ENCODE assay signal across 28 mouse cellular contexts in the genomic region with DNA sequence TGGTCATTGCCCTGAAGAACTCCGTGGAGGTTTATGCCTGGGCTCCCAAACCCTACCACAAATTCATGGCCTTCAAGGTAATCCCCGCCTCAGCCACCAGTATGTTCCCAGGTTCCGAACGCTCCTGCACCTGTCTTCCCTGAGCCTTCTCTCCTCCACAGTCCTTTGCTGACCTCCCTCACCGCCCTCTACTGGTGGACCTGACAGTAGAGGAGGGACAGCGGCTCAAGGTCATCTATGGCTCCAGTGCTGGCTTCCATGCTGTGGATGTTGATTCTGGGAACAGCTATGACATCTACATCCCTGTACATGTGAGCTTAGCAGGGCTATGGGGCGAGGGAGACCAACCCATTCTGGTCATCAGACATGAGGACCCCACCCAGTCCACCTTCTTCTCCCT. TPM values are rescaled to one million over a fixed set of nuclear protein-coding genes. Genes with fewer than 3 reads are reported as not detected.
DNase-seq lines count a peak whose midpoint lies in the region; ATAC-seq and TF ChIP-seq lines count a peak whose summit lies in the region.
"Had no signal": no experiment of that assay in that cellular context is flagged by ENCODE, and none has a peak within 500 bp of the region (broad histone marks: within the 10 kb centered on the region; RNA-seq: fewer than 3 reads in every experiment).

No protein-coding gene starts in this region.

- 89% methylated on average over 7 of the region's 7 CpGs for WGBS in heart, adult 2 months
- WGBS in midbrain, postnatal 0 days = 76% methylated on average over 7 of the region's 7 CpGs
- 78% methylated on average over 7 of the region's 7 CpGs for WGBS in midbrain, embryonic 11.5 days

- TF ChIP-seq EP300 in heart, adult 2 months (IDR thresholded peaks at IDR 0.05; ENCODE audit: insufficient read depth, low read depth, low read length) = no peak

- H3K9ac ChIP-seq in heart, adult 2 months (ENCODE audit: low read depth, low read length) = no peak overlapping the region
- no peak overlapping the region for H3K9ac ChIP-seq in midbrain, postnatal 0 days (replicated peaks; ENCODE audit: low read length, poor library complexity, severe bottlenecking)
- no peak overlapping the region for H3K9ac ChIP-seq in midbrain, embryonic 11.5 days (ENCODE audit: low read length)
- H3K9ac ChIP-seq: kidney, embryonic 15.5 days; limb, embryonic 15.5 days had no signal

- peaks cover 3% of the 10 kb centered on the region for H3K4me1 ChIP-seq in heart, adult 2 months (ENCODE audit: control insufficient read depth, insufficient read depth, low read length)
- no peaks in the 10 kb centered on the region for H3K4me1 ChIP-seq in midbrain, postnatal 0 days (ENCODE audit: insufficient read depth, low read length)
- peaks cover 9% of the 10 kb centered on the region; the same call in 1 of the 2 replicates for H3K4me1 ChIP-seq in midbrain, embryonic 11.5 days (ENCODE audit: control insufficient read depth, insufficient read depth, low read length)

- no peaks in the 10 kb centered on the region for H3K79me2 ChIP-seq in heart, adult 2 months (replicated peaks; ENCODE audit: control insufficient read depth, insufficient read depth, low read length)

- H3K27me3 ChIP-seq in heart, adult 2 months (ENCODE audit: control insufficient read depth, insufficient read depth, low read length) = no peaks in the 10 kb centered on the region
- no peaks in the 10 kb centered on the region for H3K27me3 ChIP-seq in midbrain, postnatal 0 days (ENCODE audit: insufficient read depth, low read length)
- peaks cover 3% of the 10 kb centered on the region for H3K27me3 ChIP-seq in midbrain, embryonic 11.5 days (ENCODE audit: control insufficient read depth, insufficient read depth, low read length)
- H3K27me3 ChIP-seq: kidney, embryonic 15.5 days; limb, embryonic 15.5 days had no signal

- no peak overlapping the region for H3K4me3 ChIP-seq in heart, adult 2 months
- no peak overlapping the region for H3K4me3 ChIP-seq in left cerebral cortex, adult 2 months
- no peak overlapping the region for H3K4me3 ChIP-seq in midbrain, postnatal 0 days (ENCODE audit: low read depth, low read length)
- no peak overlapping the region for H3K4me3 ChIP-seq in midbrain, embryonic 11.5 days (ENCODE audit: low read depth, low read length)
- H3K4me3 ChIP-seq: kidney, embryonic 15.5 days; limb, embryonic 15.5 days had no signal

- no peak for TF ChIP-seq POLR2A in heart, adult 2 months (IDR thresholded peaks at IDR 0.05; ENCODE audit: insufficient read depth, low read depth, low read length)

- peak; percentile 30; the same call in 1 of the 2 replicates for TF ChIP-seq CTCF in heart, adult 2 months (IDR thresholded peaks at IDR 0.05)
- TF ChIP-seq CTCF in left cerebral cortex, adult 2 months (IDR thresholded peaks at IDR 0.05) = peak; percentile 8; the same call in 1 of the 2 replicates
- peak; percentile 51 for TF ChIP-seq CTCF in midbrain, postnatal 0 days (IDR thresholded peaks at IDR 0.05)

- no peak overlapping the region for H3K4me2 ChIP-seq in midbrain, postnatal 0 days (ENCODE audit: low read depth, low read length, poor library complexity, severe bottlenecking)
- no peak overlapping the region for H3K4me2 ChIP-seq in midbrain, embryonic 11.5 days
- H3K4me2 ChIP-seq: kidney, embryonic 15.5 days; limb, embryonic 15.5 days had no signal

- intact Hi-C loops in heart, adult 2 months (cut with DNase I) = no loop called here
- intact Hi-C loops in left cerebral cortex, adult 2 months (cut with DNase I) = no loop called here
- intact Hi-C loops in left cerebral cortex, postnatal 36 days (cut with DNase I) = no loop called here

- H3K9me3 ChIP-seq in midbrain, postnatal 0 days (ENCODE audit: low read length) = no peaks in the 10 kb centered on the region
- no peaks in the 10 kb centered on the region for H3K9me3 ChIP-seq in midbrain, embryonic 11.5 days (ENCODE audit: control insufficient read depth, low read length)
- H3K9me3 ChIP-seq: kidney, embryonic 15.5 days; limb, embryonic 15.5 days had no signal

- no peak overlapping the region for H3K27ac ChIP-seq in heart, adult 2 months
- no peak overlapping the region for H3K27ac ChIP-seq in left cerebral cortex, adult 2 months
- no peak overlapping the region for H3K27ac ChIP-seq in midbrain, postnatal 0 days (ENCODE audit: low read depth, low read length)
- H3K27ac ChIP-seq in midbrain, embryonic 11.5 days (ENCODE audit: low read depth, low read length) = no peak overlapping the region
- H3K27ac ChIP-seq: hindbrain, postnatal 0 days; kidney, embryonic 15.5 days; limb, embryonic 15.5 days had no signal

- DNase-seq in heart, adult 2 months = no peak
- DNase-seq in heart, adult 18-20 months = no peak
- DNase-seq in left cerebral cortex, adult 2 months (ENCODE audit: extremely low spot score in 1 of 2, low spot score in 2 of 2) = no peak
- DNase-seq in left cerebral cortex, postnatal 36 days (ENCODE audit: low spot score in 2 of 2) = no peak
- no peak for DNase-seq in midbrain, postnatal 0 days (ENCODE audit: low spot score)
- no peak for DNase-seq in midbrain, embryonic 11.5 days (ENCODE audit: low spot score, missing footprints)
- no peak for DNase-seq in ovary, postnatal 14 days (ENCODE audit: low spot score)
- DNase-seq in yolk sac, embryonic 10.5 days (ENCODE audit: low spot score) = no peak
- DNase-seq: adrenal gland, adult 8-10 months; cerebellum, adult 11 months; heart, postnatal 4 days; layer of hippocampus, postnatal 36 days; right cerebral cortex, postnatal 25 days; thymus, adult 2 months had no signal

- ATAC-seq in midbrain, postnatal 0 days (ENCODE audit: low FRiP score) = no peak
- no peak for ATAC-seq in midbrain, embryonic 11.5 days (ENCODE audit: low FRiP score)
- ATAC-seq: hindbrain, postnatal 0 days; midbrain, embryonic 16.5 days had no signal

- no peaks in the 10 kb centered on the region for H3K36me3 ChIP-seq in heart, adult 2 months (ENCODE audit: control insufficient read depth, insufficient read depth, low read length)
- peaks cover 52% of the 10 kb centered on the region for H3K36me3 ChIP-seq in midbrain, postnatal 0 days (ENCODE audit: insufficient read depth, low read length)
- peaks cover 14% of the 10 kb centered on the region for H3K36me3 ChIP-seq in midbrain, embryonic 11.5 days (ENCODE audit: control insufficient read depth, insufficient read depth, low read length)

RNA-seq across cellular contexts. Expression of a gene that starts 3.1 kb away (rescaled TPM):
- total RNA-seq in heart, adult 2 months (2021) = not detected
- polyA plus RNA-seq in heart, adult 2 months (2012; rRNA removed) = 0.31 TPM in 1 of 2 replicates, not detected in the other
- not detected for total RNA-seq in heart, adult 18-20 months (2021)
- total RNA-seq in left cerebral cortex, adult 2 months (2021) = under 1 TPM; 0.61 TPM
- total RNA-seq in left cerebral cortex, postnatal 36 days (2021) = not detected
- total RNA-seq in midbrain, postnatal 0 days (2014; rRNA removed) = not detected in 2 replicates
- polyA plus RNA-seq in midbrain, postnatal 0 days (2015; fragmentation: Nextera tagmentation; extraction: Ambion mirVana) = not detected in 2 replicates
- polyA plus RNA-seq in midbrain, embryonic 11.5 days (2014; fragmentation: Nextera tagmentation; extraction: Ambion mirVana) = not detected in 2 replicates
- total RNA-seq: adrenal gland, adult 8-10 months; gastrocnemius, adult 18-20 months; granulocyte monocyte progenitor cell, adult 5-6 weeks; heart, postnatal 4 days; hindbrain, postnatal 0 days; left cerebral cortex, postnatal 25 days; megakaryocyte-erythroid progenitor cell, adult 5-6 weeks; neutrophil, adult 5-6 weeks had no signal
- polyA plus RNA-seq: embryonic facial prominence, embryonic 14.5 days; heart, embryonic 14.5 days; hindbrain, postnatal 0 days; kidney, embryonic 15.5 days; limb, embryonic 15.5 days; lung, embryonic 16.5 days; midbrain, embryonic 16.5 days; spleen, adult 2 months; stomach, embryonic 14.5 days had no signal

RNA-seq across cellular contexts. Expression of a gene that starts 6.5 kb away (rescaled TPM):
- not detected for total RNA-seq in heart, adult 2 months (2021)
- polyA plus RNA-seq in heart, adult 2 months (2012; rRNA removed) = not detected in 2 replicates
- not detected for total RNA-seq in heart, adult 18-20 months (2021)
- not detected for total RNA-seq in left cerebral cortex, adult 2 months (2021)
- total RNA-seq in left cerebral cortex, postnatal 36 days (2021) = not detected
- total RNA-seq in midbrain, postnatal 0 days (2014; rRNA removed) = not detected in 2 replicates
- polyA plus RNA-seq in midbrain, postnatal 0 days (2015; fragmentation: Nextera tagmentation; extraction: Ambion mirVana) = 0.78 and 1.1 TPM in 2 replicates
- not detected in 2 replicates for polyA plus RNA-seq in midbrain, embryonic 11.5 days (2014; fragmentation: Nextera tagmentation; extraction: Ambion mirVana)
- total RNA-seq: adrenal gland, adult 8-10 months; granulocyte monocyte progenitor cell, adult 5-6 weeks; heart, postnatal 4 days; layer of hippocampus, postnatal 36 days; left cerebral cortex, postnatal 25 days had no signal
- polyA plus RNA-seq: heart, embryonic 14.5 days; limb, embryonic 15.5 days; midbrain, embryonic 16.5 days; stomach, embryonic 14.5 days had no signal

RNA-seq across cellular contexts. Expression of a gene that starts 26.4 kb away (rescaled TPM):
- under 1 TPM; 0.34 to 0.98 TPM for total RNA-seq in heart, adult 2 months (2021)
- 0.29 and 0.59 TPM in 2 replicates for polyA plus RNA-seq in heart, adult 2 months (2012; rRNA removed)
- total RNA-seq in heart, adult 18-20 months (2021) = under 1 TPM; 0.21 to 0.35 TPM
- total RNA-seq in left cerebral cortex, adult 2 months (2021) = not detected
- not detected for total RNA-seq in left cerebral cortex, postnatal 36 days (2021)
- not detected in 2 replicates for total RNA-seq in midbrain, postnatal 0 days (2014; rRNA removed)
- polyA plus RNA-seq in midbrain, postnatal 0 days (2015; fragmentation: Nextera tagmentation; extraction: Ambion mirVana) = 0.16 and 0.29 TPM in 2 replicates
- polyA plus RNA-seq in midbrain, embryonic 11.5 days (2014; fragmentation: Nextera tagmentation; extraction: Ambion mirVana) = 0.61 and 0.81 TPM in 2 replicates
- total RNA-seq: adrenal gland, adult 8-10 months; granulocyte monocyte progenitor cell, adult 5-6 weeks; hindbrain, postnatal 0 days; layer of hippocampus, postnatal 36 days; left cerebral cortex, postnatal 25 days had no signal

RNA-seq across cellular contexts. Expression of a gene that starts 34.5 kb away (rescaled TPM):
- total RNA-seq in heart, adult 2 months (2021) = 10 to 100 TPM; 50.8 to 58.7 TPM
- 65.0 and 80.9 TPM in 2 replicates for polyA plus RNA-seq in heart, adult 2 months (2012; rRNA removed)
- total RNA-seq in heart, adult 18-20 months (2021) = 10 to 100 TPM; 51.4 to 63.0 TPM
- total RNA-seq in left cerebral cortex, adult 2 months (2021) = 10 to 100 TPM; 81.7 to 86.9 TPM
- total RNA-seq in left cerebral cortex, postnatal 36 days (2021) = 10 to 100 TPM; 78.6 to 87.8 TPM
- 69.1 and 74.4 TPM in 2 replicates for total RNA-seq in midbrain, postnatal 0 days (2014; rRNA removed)
- 95.8 and 97.2 TPM in 2 replicates for polyA plus RNA-seq in midbrain, postnatal 0 days (2015; fragmentation: Nextera tagmentation; extraction: Ambion mirVana)
- 87.0 and 87.9 TPM in 2 replicates for polyA plus RNA-seq in midbrain, embryonic 11.5 days (2014; fragmentation: Nextera tagmentation; extraction: Ambion mirVana)

RNA-seq across cellular contexts. Expression of a gene that starts 34.8 kb away (rescaled TPM):
- total RNA-seq in heart, adult 2 months (2021) = 100 to 1,000 TPM; 532 to 626 TPM
- 632 and 932 TPM in 2 replicates for polyA plus RNA-seq in heart, adult 2 months (2012; rRNA removed)
- 100 to 1,000 TPM; 619 to 711 TPM for total RNA-seq in heart, adult 18-20 months (2021)
- 100 to 1,000 TPM; 107 to 117 TPM for total RNA-seq in left cerebral cortex, adult 2 months (2021)
- 100 to 1,000 TPM; 113 to 125 TPM for total RNA-seq in left cerebral cortex, postnatal 36 days (2021)
- total RNA-seq in midbrain, postnatal 0 days (2014; rRNA removed) = 140 and 159 TPM in 2 replicates
- 160 and 176 TPM in 2 replicates for polyA plus RNA-seq in midbrain, postnatal 0 days (2015; fragmentation: Nextera tagmentation; extraction: Ambion mirVana)
- polyA plus RNA-seq in midbrain, embryonic 11.5 days (2014; fragmentation: Nextera tagmentation; extraction: Ambion mirVana) = 134 and 142 TPM in 2 replicates
